ENCODE assay signal across 16 mouse cellular contexts in the genomic region with DNA sequence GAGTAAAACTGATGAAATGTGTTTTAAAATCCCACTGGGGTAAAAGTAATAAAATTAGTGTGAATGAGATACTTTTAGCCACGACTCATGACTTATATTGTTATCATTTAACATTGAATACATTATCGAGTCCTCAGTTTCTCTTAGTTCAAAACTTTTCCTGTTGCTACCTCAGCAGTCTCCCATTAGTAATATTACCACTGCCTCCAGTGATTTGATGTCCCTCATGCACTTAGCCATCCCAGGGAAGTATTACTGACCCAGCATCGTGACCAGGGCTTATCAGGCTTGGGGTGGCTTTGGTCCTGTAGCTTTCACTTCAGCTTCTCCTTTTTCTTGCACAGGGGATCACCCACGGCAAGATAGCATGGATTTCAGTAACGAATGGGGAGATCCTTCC.
"Had no signal": no experiment of that assay in that cellular context is flagged by ENCODE, and none has a peak within 500 bp of the region (broad histone marks: within the 10 kb centered on the region; RNA-seq: fewer than 3 reads in every experiment).

No protein-coding gene starts in this region.

- H3K27me3 ChIP-seq: neural tube, embryonic 13.5 days; neural tube, embryonic 15.5 days; stomach, embryonic 15.5 days had no signal

- DNase-seq: retina, postnatal 1 day; right cerebral cortex, adult 18-20 months; right cerebral cortex, postnatal 14 days; right cerebral cortex, postnatal 25 days; right cerebral cortex, postnatal 4 days; spleen, adult 18-20 months; thymus, adult 18-20 months; thymus, adult 2 months; thymus, postnatal 14 days; thymus, postnatal 25 days; thymus, postnatal 36 days; thymus, postnatal 4 days had no signal

- H3K4me1 ChIP-seq: neural tube, embryonic 13.5 days; neural tube, embryonic 15.5 days; stomach, embryonic 15.5 days had no signal

- H3K27ac ChIP-seq: neural tube, embryonic 13.5 days; neural tube, embryonic 15.5 days; stomach, embryonic 15.5 days; stomach, postnatal 0 days had no signal

- H3K9me3 ChIP-seq: neural tube, embryonic 13.5 days; neural tube, embryonic 15.5 days; stomach, embryonic 15.5 days had no signal

- H3K4me2 ChIP-seq: neural tube, embryonic 13.5 days; neural tube, embryonic 15.5 days; stomach, embryonic 15.5 days had no signal

- H3K4me3 ChIP-seq: neural tube, embryonic 13.5 days; neural tube, embryonic 15.5 days; stomach, embryonic 15.5 days had no signal

- H3K9ac ChIP-seq: neural tube, embryonic 13.5 days; neural tube, embryonic 15.5 days; stomach, embryonic 15.5 days had no signal
